Mouse (Mus musculus) fat pad, adult 2 months (tissue): Measurements from ENCODE around the gene Foxj3.

ENCODE experiments used
- DNase-seq: peaks from one replicate; pipeline ENCODE4 v3.0.0-alpha.2; 2011; ENCODE audit warnings: low read depth, low spot score; ENCODE audit errors: extremely low read depth

Gene Foxj3

DNA sequence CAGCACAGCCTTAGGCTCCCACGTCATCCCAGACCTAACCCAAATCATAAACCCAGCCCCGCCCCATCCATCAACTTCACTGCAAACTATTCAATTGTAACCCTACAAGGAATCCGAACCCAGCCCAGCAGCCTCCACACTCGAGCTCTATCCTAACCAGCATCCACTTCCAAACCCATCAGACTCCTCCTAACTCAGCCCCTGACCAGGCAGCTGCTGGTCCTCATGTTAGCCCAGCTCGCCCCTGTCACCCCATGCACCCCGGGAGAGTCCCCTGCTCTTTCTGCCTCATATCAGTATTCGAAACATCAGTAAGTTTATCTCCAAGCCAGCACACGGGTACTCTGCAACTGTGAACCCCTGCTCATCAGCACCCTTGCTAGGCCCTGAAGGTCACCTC, 98.9 kb downstream of the Foxj3 start:
- no peak for DNase-seq

DNA sequence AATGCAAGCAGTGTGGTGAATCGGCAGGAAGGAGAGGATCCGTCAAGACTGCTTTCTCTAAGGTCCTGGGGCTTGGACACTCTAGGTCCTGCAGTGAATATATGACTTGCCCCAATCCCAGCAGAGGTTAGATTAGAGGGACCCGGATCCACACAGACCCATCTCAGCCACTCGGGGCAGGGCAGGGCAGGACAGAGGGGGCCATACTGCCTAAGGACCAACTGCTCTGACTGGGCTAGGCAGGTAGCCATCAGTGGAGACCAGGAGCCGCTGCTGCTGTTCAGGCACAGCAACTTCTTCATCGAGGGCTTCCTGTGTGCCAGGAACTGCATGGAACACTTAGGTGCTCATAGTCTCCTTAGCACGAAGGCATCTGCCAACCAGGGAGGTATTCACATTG, 99.9 kb downstream of the Foxj3 start:
- DNase-seq = no peak

DNA sequence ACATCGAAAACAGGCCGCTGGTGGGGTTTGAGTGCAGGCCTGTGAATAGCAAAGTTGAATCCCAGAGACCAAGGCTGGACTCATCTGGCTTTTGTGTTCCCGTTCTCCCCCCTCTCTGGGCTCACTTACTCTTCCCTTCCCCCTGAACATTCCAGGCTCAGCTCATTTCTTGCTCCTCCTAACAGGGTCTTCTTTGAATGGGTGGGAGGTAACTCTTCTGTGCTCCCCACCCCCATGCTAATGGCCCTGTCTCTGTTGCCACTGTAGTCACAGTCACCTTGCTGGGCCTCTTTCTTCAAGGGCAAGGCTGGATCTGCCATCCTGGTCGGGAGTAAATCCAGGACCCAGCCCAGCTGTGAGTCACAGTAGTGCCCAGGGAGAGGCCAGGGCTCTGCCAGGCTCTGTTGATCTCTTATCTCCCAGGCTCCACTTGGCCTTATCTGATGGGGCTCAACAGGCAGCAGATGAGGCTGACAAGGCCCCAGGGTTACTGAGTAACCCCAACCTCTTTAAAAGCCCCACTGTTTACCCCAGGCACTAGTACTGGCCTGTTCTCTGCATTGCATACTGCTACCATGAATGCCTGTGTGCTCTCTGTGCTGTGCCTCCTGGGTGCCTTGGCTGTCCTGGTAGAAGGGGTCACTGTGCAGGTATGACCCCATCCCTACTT, 100.5 kb downstream of the Foxj3 start, which contains the start of gene Guca2a:
TSS of gene Guca2a (plus strand) at position 529 of the 670 bp plus-strand sequence.
- DNase-seq = no peak

DNA sequence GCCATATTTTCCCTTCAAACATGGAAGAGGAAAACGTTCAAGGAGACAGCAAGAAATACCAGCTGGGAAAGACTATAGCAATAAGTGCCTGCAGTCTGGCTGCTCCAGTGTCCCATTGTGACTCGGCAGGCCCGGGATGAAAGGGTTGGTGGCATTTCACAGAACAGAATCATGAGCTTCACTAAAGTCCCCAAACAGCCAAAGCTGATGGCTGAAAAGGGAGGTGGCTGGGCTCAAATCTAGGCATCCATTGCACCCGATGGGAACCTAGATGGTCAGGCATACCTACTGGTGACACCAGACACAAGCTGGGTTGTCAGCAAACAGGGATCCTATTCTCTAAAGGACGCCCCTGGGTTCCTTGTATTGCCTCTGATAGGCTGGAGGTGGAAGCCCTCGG, 101.1 kb downstream of the Foxj3 start:
- no peak for DNase-seq

DNA sequence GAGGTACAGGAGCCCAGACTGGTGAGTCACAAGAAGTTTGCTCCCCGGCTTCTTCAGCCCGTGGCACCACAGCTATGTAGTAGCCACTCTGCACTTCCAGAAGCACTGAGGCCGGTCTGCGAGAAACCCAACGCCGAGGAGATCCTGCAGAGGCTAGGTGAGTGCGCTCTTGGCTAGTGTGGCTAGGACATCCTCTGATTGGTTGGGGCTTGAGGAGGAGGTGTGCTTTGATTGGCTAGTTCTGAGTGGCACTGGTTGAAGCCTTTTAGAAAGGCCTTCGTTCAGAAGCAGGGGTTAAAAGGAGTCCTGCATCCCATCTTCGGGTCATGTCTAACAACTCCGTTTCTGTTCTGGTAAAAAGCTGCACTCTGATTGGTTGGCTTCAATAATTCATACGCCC, 101.9 kb downstream of the Foxj3 start:
- DNase-seq = no peak

DNA sequence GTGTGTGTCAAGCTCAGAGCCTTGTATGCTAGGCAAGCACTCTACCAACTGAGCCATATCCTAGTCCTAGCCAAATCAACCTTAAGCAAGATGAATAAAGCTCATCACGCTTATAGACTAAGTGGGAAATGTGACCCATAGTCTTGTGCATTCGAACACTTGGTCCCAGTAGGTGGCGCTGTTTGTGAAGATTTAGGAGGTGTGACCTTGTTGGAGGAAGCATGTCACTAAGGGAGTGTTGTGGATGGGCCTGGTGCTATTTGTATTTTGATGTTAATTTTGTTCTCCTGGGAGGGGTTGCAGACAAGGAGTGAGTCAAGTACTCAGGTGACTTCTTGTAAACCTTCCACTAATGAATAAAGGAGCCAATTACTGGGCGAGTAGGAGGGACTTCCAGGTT, 105.9 kb downstream of the Foxj3 start:
- DNase-seq = no peak

DNA sequence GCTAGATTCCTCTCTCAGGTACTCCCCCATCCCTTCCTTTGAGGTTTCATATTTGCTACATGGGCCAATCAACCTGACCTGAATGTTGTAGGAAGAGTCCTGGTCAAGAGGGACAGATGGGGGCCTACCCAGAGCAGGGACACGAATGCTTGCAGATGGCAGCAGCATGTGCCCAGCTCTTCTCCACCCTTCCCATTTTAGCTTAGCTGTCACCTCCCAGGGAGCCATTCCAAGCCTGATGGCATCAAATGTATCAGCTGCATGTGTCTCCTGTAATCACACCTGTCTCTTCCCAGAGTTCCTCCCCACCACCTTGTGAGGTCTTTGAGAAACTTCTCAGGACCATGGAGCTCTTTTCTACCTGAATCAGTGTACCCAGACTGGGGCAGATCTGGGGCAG, 120.2 kb downstream of the Foxj3 start:
- no peak for DNase-seq

DNA sequence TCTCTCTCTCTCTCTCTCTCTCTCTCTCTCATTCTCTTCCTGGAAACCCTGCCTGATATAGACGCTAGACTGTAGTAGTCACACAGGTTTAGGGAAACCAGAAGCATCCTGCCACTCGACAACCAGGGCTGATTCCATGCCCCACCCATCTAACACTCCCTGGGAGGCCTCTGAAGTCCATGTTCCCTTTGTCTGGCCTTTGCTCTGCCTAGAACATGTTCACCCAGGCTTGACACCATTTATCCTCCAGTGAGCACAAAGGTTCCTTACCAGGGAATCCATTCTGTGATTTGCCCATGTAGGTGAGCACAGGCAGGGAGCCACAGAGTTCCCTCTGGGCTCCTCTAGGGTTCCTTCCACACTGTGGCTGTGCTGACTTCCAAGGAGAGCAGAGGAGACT, 121.4 kb downstream of the Foxj3 start:
- DNase-seq = no peak

DNA sequence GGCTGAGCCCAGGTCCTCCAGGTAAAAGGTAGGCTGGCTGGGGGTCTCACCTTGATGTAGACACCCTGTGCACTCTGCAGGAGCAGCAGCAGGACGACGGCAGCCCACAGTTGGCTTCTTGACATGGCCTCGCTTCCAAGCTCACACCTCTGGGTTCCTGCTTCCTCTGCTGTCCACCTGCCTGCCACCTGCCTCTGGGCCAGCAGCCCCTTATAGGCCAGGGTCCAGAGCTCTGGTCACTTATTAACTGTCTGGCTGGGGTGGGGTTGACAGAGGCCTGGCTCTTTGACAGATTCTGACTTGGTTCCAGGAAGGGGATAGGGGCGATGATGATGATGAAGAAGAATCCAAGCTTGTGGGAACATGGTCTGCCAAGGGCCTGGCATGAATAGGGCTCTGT, 121.9 kb downstream of the Foxj3 start, which contains the start of gene Guca2b:
TSS of gene Guca2b (minus strand) at position 224 of the 400 bp plus-strand sequence.
- DNase-seq = no peak

DNA sequence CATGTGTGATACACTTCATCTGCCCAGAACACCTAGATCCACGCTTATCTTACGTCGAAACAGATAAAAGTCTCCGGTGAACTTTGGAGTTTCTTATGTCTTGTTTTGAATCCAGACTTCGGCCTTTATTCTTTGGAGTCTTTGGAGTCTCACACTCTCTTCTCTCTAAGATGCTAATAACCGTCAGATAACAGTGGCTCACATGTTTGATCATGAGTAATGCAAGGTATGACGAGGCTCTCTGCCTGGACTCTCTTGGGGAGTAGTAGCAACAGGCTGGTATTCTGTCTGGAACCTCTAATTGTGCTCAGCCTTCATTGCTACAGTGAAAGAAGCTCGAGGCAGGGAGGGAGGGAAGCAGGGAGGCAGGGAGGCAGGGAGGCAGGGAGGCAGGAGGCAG, 123.2 kb downstream of the Foxj3 start:
- DNase-seq = no peak

DNA sequence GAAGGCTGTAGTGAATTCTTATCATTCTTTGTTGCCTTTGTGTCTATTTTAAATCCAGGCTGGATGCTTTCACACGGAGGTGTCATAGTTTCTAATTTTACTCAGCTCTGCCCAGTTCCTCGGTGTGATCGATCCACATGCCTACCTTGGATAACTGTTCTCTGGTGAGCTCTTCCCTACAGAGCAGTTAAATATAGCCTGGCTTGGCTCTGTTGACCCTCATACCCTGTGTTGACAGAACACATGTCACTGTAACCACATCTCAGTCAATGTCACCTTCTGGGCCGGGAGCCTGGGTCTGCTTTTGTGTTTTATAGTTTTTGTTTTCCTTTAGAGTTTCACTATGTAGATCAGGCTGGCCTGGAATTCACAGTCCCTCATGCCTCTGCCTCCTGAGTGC, 125.3 kb downstream of the Foxj3 start:
- DNase-seq = no peak

DNA sequence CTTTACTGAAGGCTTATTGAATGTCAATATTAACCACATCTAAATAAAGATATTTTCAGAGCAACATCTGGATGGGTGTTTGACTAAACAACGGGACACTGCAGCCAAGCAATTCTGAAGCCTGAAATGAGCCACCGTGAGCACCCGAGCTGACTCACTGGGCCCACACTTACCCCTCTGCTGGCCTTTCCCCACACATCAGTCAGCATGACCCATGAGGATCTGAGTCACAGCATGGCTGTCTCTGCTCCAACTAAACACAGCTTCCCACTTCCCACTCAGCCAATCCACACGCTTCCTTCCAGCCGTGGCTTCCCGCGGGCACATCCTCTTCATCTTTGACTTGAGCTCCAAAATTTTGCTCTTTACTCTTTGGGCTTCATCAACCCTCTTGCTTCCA, 126.2 kb downstream of the Foxj3 start:
- no peak for DNase-seq

DNA sequence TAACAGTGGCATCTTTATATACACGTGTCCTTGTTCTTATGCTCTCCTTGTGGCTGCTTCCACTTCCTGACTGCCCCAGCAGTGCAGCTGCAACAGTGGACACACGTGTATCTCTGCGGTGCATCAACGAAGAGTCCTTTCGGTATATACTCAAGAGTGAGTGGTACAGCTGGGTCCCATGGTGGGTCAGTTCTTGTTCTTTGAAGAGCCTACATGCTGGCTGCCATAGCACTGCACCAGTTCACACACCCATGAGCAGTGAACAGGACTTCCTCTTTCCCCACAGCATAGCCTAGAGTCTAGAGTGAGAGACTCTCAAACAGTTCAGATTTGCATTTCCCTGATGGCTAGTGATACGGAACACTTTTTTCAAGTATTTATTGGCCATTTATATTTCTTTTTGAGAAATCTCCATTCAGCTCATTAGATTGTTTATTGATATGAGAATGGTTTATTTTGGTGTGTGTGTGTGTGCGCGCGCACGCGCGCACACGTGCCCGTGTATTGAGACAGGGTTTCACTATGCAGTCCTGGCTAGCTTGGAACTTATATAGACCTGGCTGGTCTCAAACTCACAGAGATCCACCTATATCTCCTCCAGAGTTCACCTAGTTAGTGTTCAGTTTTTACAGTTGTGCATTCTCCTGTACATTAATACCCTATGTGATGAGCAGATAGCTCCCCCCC, 126.7 kb downstream of the Foxj3 start:
- no peak for DNase-seq

DNA sequence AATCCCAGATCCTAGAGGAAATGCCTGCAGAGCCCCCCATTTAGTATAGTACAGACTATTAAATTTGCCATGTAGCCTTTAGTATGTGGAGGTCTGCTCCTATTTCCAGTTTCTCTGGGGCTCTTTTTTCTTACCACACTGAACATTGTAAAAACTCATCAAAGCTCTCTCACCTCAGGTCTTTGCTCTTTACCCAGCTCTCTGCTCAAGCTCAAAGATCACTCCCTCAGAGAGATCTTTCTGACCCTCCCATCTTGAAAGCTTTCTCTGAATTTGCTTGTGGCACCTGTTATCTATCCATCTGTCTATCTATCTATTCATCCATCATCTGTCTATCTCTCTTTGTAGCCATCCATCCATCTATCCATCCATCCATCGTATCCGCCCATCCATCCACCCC, 128.4 kb downstream of the Foxj3 start:
- no peak for DNase-seq

DNA sequence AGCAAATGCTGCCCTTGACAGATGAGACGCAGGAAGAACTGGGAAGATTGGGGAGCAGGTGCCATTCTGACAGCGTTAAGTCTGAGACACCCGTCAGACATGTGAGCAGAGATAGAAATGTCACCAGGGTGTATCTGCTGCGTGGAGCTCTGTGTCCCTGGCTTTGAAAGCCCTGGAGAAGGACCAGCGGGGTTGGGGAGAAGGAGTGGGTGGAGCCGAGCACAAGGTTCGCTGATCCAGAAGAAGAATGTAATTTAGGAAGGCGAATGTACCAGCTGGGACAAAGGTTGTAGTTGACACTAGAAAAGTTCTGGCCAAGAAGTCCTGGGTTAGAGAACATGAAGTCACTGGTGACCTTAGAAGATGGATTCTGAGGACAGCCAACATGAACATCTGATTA, 129.3 kb downstream of the Foxj3 start:
- DNase-seq = no peak

DNA sequence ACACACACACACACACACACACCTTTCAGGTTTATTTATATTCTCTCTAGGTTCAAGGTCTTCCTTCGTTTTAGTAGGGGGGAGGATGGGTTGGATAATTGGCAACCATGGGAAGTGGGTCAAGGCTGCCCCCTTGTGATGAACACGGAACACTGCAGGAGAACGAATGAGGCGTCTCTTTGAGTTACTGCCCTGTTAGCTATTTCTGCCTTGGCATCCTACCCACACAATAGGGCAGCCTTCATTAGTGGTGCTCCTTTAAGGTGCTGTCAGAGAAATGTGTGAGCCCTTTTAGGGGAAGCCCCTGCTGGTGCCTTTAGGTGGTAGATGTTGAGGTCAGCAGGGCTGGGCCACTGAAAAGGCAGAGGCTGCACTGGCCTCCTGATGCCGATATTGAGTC, 130.7 kb downstream of the Foxj3 start:
- DNase-seq = no peak

DNA sequence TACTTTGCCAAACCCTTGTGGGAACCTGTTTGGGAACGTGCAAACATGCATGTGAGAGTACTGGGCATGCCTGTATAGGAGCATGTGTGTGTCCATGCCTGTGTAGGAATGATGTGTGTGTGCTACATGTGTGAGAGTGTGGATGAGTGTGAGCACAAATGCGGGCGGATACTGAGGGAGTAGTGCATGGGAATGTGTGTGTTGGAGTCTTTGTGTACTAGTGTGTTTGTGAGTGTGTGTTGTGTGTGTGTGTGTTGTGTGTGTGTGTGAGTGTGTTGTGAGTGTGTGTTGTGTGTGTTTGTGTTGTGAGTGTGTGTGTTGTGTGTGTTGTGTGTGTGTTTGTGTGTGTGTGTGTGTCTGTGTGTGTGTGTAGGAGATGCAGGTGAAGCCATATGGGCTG, 131.4 kb downstream of the Foxj3 start:
- no peak for DNase-seq

DNA sequence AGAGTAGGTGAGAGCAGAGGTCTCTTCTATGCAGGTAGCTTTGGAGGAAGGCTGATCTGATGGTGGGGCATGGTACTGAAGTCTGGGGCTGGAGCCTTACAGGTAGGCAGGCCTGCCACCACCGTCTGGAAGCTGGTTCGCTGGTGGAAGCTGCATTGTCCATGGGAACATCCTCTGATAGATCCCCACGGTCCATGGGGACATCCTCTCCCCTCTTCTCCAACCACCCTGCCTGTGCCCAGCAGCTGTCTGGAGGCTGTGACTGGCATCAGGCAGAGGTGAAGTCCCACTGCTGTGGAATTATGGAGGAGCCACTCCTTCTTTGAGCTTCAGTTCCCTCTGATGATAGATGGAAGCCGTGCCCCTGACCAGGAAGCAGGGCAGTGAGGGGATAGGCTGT, 131.8 kb downstream of the Foxj3 start:
- no peak for DNase-seq

DNA sequence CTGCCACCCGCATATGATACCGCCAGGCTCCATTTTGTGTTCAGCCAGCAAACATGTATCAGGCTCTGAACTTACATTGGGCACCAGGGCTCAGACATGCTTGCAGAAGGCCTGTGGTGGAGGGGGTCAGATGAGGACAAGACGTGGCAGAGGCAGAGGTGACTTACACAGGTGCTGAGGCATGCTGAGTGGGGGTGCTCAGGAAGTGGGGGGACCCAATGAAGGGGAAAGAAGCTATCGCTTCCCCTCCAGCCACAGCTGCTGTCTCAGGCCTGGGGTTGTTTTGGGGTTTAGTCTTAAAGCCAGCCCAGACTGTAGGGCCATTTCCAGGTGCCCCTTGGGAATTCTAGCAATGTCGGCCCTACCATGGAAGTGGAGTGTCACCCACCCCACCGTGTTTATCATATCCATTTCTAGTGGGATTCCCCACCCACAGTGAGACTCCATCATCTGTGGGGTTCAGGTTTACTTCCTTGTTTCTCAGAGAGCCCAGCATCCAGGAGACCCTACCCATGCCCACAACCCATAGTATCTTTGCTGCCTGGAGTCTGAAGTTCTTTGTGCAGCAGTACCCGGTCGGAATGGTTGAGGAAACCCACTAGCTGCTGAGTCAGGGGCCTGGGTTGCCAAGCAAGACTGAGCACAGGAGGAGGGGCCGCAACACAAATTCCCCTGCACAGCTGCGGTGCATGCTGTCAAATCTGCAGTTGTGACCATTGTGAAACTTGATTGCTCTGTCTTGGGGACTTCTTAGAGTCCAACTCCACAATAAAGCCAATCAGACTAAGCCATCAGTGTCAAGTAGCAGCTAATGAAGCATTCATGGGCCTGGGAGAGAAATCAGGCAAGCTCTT, 132.8 kb downstream of the Foxj3 start:
- no peak for DNase-seq

DNA sequence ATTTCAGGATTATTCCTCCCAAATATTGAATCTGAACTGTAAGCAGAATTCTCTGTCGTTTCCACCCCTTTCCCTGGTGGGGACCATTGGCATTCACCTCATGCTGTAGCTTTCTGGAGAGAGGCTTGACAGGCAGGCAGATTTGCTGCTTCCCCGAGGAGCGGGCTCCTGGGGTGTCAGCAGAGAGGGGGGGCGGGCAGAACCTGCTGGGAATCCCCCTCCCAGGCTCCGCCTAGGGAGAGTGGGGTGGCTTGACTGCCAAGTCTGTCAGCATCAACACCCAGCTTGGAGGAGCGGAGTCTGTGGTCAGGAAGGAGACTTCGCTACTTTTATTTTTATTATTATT, 133.4 kb downstream of the Foxj3 start:
- DNase-seq = no peak

DNA sequence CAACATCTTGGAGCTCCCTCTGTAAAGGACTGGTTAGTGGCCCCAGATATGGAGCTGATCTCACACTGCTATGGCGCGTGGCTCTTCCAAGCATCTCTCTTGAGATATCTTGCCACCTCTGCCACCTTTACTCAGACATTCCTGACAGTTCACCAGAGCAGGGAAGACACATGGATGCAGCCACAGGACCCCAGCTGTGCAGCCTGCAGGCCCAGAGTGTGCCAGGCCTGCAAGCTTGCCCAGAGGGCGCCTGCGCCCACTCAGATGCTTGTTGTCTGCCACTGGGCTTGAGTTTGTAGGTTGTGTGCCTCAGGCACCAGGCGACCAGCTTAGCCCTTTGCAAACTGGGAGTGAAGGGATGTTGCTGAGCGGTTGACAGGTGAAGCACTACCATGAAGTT, 133.9 kb downstream of the Foxj3 start:
- DNase-seq = no peak

DNA sequence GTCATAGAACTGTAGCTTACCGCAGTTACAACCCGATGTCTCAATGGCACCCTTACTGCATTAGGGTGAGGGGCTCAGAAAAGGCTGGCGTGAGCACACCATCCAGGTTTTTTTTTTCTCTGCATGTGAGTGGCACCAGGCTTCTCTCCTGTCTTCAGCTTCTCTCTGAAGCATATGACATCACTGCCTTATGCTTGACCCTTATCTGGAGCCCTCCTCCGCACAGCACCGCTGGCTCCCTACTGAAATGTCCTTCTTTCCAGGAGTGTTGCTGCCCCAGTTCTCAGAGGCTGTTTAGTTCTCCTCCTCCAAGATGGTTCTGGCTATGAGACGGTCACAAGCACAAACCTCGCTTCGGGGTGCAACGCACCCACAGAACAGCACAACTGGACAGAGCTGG, 134.4 kb downstream of the Foxj3 start:
- no peak for DNase-seq
